Mouse (Mus musculus): ENCODE measurements at regions not wholly inside any gene's neighbourhood (a gene's known extent, or its start where the extent isn't known, plus 50 kb on each side); places are given as distances from the start of the nearest gene placed in this dataset.

- 73% methylated on average over 3 of the region's 3 CpGs for WGBS
- no peaks in the 10 kb centered on the region for H3K4me1 ChIP-seq (ENCODE audit: control insufficient read depth, insufficient read depth)
- no peak overlapping the region for H3K4me2 ChIP-seq (ENCODE audit: low read depth, low read length)
- H3K9ac ChIP-seq (replicated peaks; ENCODE audit: low read depth, low read length), result no peak overlapping the region
- H3K36me3 ChIP-seq (replicated peaks; ENCODE audit: control insufficient read depth, insufficient read depth, low read length), result no peaks in the 10 kb centered on the region
- H3K4me3 ChIP-seq (ENCODE audit: low read depth, low read length), result no peak overlapping the region
- H3K27me3 ChIP-seq (ENCODE audit: control insufficient read depth, insufficient read depth, low read length), result no peaks in the 10 kb centered on the region
- H3K27ac ChIP-seq (ENCODE audit: low read depth), result no peak overlapping the region
- TF ChIP-seq CTCF (IDR thresholded peaks at IDR 0.05; ENCODE audit: low read depth), result no peak
- TF ChIP-seq EP300 (IDR thresholded peaks at IDR 0.05; ENCODE audit: low read depth), result no peak
- H3K9me3 ChIP-seq (replicated peaks; ENCODE audit: control insufficient read depth, low read length), result no peaks in the 10 kb centered on the region
- ATAC-seq (ENCODE audit: insufficient read depth, low read depth) (no peak), DNase-seq (ENCODE audit: low spot score) (no peak)
Observed at GRCm38 (mm10) chr1:81952095-81952494, 280.8 kb upstream of the Gm9747 start.

DNA sequence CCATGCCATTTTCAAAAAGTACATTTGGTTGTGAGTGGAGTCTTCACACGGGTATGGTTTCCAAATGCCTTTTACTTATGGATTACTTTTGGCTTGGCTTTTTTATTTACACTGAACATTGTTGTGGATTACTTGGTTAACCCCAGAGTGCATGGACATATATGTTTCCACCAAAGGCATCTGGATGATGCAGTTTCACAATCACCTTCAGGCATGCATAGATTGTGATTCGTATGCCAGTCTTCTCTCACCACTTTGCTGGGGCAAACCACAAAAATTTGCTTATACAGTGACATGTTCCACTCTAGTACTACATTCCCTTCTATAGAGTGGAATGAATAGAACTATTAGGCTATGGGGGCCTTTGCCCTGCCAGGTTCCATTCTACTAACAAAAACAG, 278.4 kb upstream of the Gm9747 start:
- TF ChIP-seq CTCF (IDR thresholded peaks at IDR 0.05; ENCODE audit: low read depth), result no peak
- no peak for TF ChIP-seq EP300 (IDR thresholded peaks at IDR 0.05; ENCODE audit: low read depth)
- Histone ChIP-seq H3K36me3 (replicated peaks; ENCODE audit: control insufficient read depth, insufficient read depth, low read length) (no peaks in the 10 kb centered on the region), H3K4me3 (ENCODE audit: low read depth, low read length) (no peak overlapping the region), H3K9ac (replicated peaks; ENCODE audit: low read depth, low read length) (no peak overlapping the region), H3K4me1 (ENCODE audit: control insufficient read depth, insufficient read depth) (no peaks in the 10 kb centered on the region), H3K27ac (ENCODE audit: low read depth) (no peak overlapping the region), H3K9me3 (replicated peaks; ENCODE audit: control insufficient read depth, low read length) (no peaks in the 10 kb centered on the region), H3K27me3 (ENCODE audit: control insufficient read depth, insufficient read depth, low read length) (no peaks in the 10 kb centered on the region), H3K4me2 (ENCODE audit: low read depth, low read length) (no peak overlapping the region)
- DNase-seq (ENCODE audit: low spot score) (no peak), ATAC-seq (ENCODE audit: insufficient read depth, low read depth) (no peak)
- 79% methylated on average over 2 of the region's 2 CpGs for WGBS

DNA sequence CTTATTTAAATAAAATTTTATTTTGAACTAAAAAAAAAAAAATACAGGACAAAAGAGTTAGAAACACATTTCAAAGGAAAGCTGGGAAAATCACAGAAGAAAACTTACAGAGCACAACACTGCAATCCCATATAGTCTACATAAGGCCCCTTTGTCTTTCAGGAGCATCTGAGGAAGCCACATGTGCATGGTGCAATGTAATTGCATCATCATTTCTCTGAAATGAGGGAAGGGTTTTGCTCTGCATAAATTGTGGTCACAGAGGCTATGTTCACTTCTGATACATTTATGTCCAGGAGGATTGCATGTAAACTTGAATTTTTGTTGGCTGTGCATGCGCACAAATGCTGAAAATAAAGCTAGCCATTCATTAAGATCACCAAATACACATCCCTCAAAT, 265.9 kb upstream of the Gm9747 start:
- TF ChIP-seq EP300 (IDR thresholded peaks at IDR 0.05; ENCODE audit: low read depth) (no peak), CTCF (IDR thresholded peaks at IDR 0.05; ENCODE audit: low read depth) (no peak)
- H3K36me3 ChIP-seq (replicated peaks; ENCODE audit: control insufficient read depth, insufficient read depth, low read length), result no peaks in the 10 kb centered on the region
- 82% methylated on average over 1 of the region's 1 CpGs for WGBS
- H3K4me3 ChIP-seq (ENCODE audit: low read depth, low read length), result no peak overlapping the region
- no peaks in the 10 kb centered on the region for H3K4me1 ChIP-seq (ENCODE audit: control insufficient read depth, insufficient read depth)
- H3K9me3 ChIP-seq (replicated peaks; ENCODE audit: control insufficient read depth, low read length), result no peaks in the 10 kb centered on the region
- H3K27me3 ChIP-seq (ENCODE audit: control insufficient read depth, insufficient read depth, low read length), result no peaks in the 10 kb centered on the region
- ATAC-seq (ENCODE audit: insufficient read depth, low read depth), result no peak
- no peak overlapping the region for H3K4me2 ChIP-seq (ENCODE audit: low read depth, low read length)
- no peak for DNase-seq (ENCODE audit: low spot score)
- no peak overlapping the region for H3K9ac ChIP-seq (replicated peaks; ENCODE audit: low read depth, low read length)
- no peak overlapping the region for H3K27ac ChIP-seq (ENCODE audit: low read depth)

DNA sequence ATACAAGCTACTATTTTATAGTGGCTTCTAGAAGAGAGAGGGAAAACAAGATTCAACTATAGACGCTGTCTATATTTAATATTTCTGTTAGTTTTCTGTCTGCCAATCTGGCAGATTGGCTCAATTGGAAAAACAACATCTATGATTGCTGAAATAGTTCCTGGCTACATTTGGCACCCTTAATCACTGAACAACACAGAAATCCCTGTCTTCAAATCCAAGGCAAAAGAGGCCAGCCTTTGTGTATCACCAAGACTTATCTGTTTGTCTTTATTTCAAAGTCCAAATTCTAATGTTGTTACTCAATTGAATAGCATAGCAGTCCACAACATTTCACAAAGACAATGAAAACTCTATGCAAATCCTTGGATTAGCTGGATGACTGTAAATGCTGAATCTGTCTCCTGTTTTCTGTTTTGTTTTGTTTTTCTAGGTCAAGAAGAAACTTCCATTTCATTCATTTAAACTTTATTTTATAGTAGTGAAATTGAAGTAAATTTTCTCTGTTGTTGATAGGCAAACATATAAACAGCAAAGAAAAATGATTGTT, 265.1 kb upstream of the Gm9747 start:
- ATAC-seq (ENCODE audit: insufficient read depth, low read depth), result no peak
- TF ChIP-seq CTCF (IDR thresholded peaks at IDR 0.05; ENCODE audit: low read depth), result no peak
- TF ChIP-seq EP300 (IDR thresholded peaks at IDR 0.05; ENCODE audit: low read depth), result no peak

GRCm38 (mm10) chr1:81972575-81972974, 260.3 kb upstream of the Gm9747 start:
- Histone ChIP-seq H3K27ac (ENCODE audit: low read depth) (no peak overlapping the region), H3K9me3 (replicated peaks; ENCODE audit: control insufficient read depth, low read length) (no peaks in the 10 kb centered on the region), H3K9ac (replicated peaks; ENCODE audit: low read depth, low read length) (no peak overlapping the region), H3K27me3 (ENCODE audit: control insufficient read depth, insufficient read depth, low read length) (no peaks in the 10 kb centered on the region), H3K4me3 (ENCODE audit: low read depth, low read length) (no peak overlapping the region), H3K36me3 (replicated peaks; ENCODE audit: control insufficient read depth, insufficient read depth, low read length) (no peaks in the 10 kb centered on the region), H3K4me1 (ENCODE audit: control insufficient read depth, insufficient read depth) (0 out of 2 replicates have a peak, but pooled peaks cover 2% of the 10 kb centered on the region), H3K4me2 (ENCODE audit: low read depth, low read length) (no peak overlapping the region)
- DNase-seq (ENCODE audit: low spot score), result no peak
- 79% methylated on average over 5 of the region's 5 CpGs for WGBS
- ATAC-seq (ENCODE audit: insufficient read depth, low read depth), result no peak
- TF ChIP-seq CTCF (IDR thresholded peaks at IDR 0.05; ENCODE audit: low read depth) (no peak), EP300 (IDR thresholded peaks at IDR 0.05; ENCODE audit: low read depth) (no peak)

More for the DNA sequence above, 265.1 kb upstream of the Gm9747 start:
- no peak overlapping the region for H3K27ac ChIP-seq (ENCODE audit: low read depth)
- WGBS, result 74% methylated on average over 1 of the region's 1 CpGs
- H3K36me3 ChIP-seq (replicated peaks; ENCODE audit: control insufficient read depth, insufficient read depth, low read length), result no peaks in the 10 kb centered on the region
- no peaks in the 10 kb centered on the region for H3K9me3 ChIP-seq (replicated peaks; ENCODE audit: control insufficient read depth, low read length)
- no peak for DNase-seq (ENCODE audit: low spot score)
- no peak overlapping the region for H3K4me3 ChIP-seq (ENCODE audit: low read depth, low read length)
- no peaks in the 10 kb centered on the region for H3K27me3 ChIP-seq (ENCODE audit: control insufficient read depth, insufficient read depth, low read length)
- no peak overlapping the region for H3K4me2 ChIP-seq (ENCODE audit: low read depth, low read length)
- no peak overlapping the region for H3K9ac ChIP-seq (replicated peaks; ENCODE audit: low read depth, low read length)
- H3K4me1 ChIP-seq (ENCODE audit: control insufficient read depth, insufficient read depth), result no peaks in the 10 kb centered on the region

DNA sequence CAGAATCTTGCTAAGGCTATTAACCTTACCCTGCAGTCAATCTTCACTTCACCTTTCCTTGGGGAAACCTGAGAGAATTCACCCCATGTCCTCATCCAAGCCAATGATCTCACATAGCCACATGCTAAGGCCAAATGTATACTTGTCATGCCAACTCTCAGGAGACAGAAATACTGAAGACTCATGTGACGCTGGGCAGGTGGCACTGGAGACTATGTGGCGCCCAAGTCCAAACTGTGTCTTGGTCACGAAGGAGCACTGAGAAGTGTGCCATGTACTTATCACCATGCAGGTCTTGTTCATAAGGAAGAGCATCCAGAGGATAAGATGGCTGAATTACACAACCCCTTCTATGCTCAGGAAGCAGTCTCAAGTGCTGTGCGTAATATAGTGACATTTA, 259.4 kb upstream of the Gm9747 start:
- H3K9ac ChIP-seq (replicated peaks; ENCODE audit: low read depth, low read length), result no peak overlapping the region
- no peak overlapping the region for H3K4me3 ChIP-seq (ENCODE audit: low read depth, low read length)
- no peaks in the 10 kb centered on the region for H3K27me3 ChIP-seq (ENCODE audit: control insufficient read depth, insufficient read depth, low read length)
- 82% methylated on average over 4 of the region's 4 CpGs for WGBS
- H3K4me1 ChIP-seq (ENCODE audit: control insufficient read depth, insufficient read depth), result 0 out of 2 replicates have a peak, but pooled peaks cover 2% of the 10 kb centered on the region
- no peak overlapping the region for H3K27ac ChIP-seq (ENCODE audit: low read depth)
- no peak overlapping the region for H3K4me2 ChIP-seq (ENCODE audit: low read depth, low read length)
- no peak for TF ChIP-seq EP300 (IDR thresholded peaks at IDR 0.05; ENCODE audit: low read depth)
- TF ChIP-seq CTCF (IDR thresholded peaks at IDR 0.05; ENCODE audit: low read depth), result no peak
- DNase-seq (ENCODE audit: low spot score) (no peak), ATAC-seq (ENCODE audit: insufficient read depth, low read depth) (no peak)
- no peaks in the 10 kb centered on the region for H3K9me3 ChIP-seq (replicated peaks; ENCODE audit: control insufficient read depth, low read length)
- no peaks in the 10 kb centered on the region for H3K36me3 ChIP-seq (replicated peaks; ENCODE audit: control insufficient read depth, insufficient read depth, low read length)
